Mouse (Mus musculus): ENCODE results near the gene Tcstv1.
"Not testable (repeated sequence)": the region's sequence is repeated elsewhere in the genome, so short reads cannot be mapped to it uniquely, and the experiment has no call there.

Tcstv1 gene

DNA sequence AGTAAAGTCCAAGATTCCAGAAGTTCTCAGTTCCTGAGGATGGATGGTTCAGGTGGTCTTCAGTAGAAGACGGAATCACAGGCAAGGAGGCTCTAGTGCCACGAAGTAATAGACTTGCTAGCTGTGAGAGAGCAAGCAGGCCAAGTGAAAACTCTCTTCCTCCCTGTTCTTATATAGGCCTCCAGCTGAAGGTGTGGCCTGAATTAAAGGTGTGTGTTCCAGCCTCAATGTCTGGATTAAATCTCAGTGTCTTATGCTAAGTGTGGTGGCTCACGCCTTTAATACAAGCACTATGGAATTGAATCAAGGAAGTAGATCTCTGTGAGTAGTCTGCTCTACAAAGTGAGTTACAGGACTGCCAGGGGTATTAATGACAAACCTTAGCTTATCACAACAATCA lies at the start of gene Tcstv1:
TSS of gene Tcstv1 (minus strand) at position 101 of the 400 bp plus-strand sequence.
- DNase-seq (ENCODE audit: low read depth, low spot score), result not testable (repeated sequence)

DNA sequence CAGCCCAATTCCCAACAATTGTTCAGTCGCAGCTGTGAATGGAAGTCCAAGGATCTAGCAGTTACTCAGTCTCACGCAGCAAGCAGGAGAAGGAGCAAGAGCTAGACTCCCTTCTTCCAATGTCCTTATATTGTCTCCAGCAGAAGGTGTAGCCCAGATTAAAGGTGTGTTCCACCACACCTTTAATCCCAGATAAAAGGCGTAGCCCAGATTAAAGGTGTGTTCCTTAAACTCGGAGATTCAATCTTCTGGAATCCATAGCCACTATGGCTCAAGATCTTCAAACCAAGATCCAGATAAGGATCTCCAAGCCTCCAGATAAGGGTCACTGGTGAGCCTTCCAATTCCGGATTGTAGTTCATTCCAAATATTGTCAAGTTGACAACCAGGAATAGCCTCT lies 34.6 kb upstream of the Tcstv1 start, which contains the start of gene Gm21761:
TSS of gene Gm21761 (minus strand) at position 101 of the 400 bp plus-strand sequence.
- DNase-seq (ENCODE audit: low read depth, low spot score), result not testable (repeated sequence)

DNA sequence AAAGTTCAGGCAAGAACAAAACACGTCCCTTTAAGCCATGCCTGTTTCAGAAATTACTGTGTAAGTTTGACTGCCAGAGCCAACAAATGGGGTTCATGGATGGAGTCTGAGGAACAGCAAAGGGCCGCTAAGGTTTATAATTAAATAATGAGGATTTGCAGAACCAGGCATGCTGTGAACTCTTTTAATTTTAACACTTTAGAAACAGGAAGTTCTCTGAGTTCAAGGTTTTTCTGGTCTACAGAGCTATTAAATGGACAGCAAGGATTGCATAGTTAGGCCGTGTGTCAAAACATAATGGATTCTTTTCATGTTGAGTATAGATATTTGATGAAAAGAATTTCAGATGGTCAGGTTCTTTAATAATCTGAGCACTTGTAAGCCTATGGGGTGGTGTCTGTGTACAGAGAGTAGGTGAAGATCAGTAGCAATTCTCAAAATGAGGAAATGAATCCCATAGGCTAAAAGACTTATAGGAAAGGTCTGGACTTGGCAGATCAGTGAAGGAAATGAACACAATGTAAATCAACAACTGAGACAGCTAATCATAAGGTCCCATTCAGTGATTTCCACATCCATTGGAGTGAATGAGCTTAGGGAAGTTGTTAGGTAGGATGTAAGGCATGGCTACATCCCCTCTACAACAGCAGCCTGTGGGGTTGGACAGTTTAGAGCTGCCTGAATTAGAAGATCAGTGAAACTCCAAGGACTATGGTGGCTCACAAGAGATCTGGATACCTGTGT lies 30.2 kb upstream of the Tcstv1 start:
- DNase-seq (ENCODE audit: low read depth, low spot score), result not testable (repeated sequence)

DNA sequence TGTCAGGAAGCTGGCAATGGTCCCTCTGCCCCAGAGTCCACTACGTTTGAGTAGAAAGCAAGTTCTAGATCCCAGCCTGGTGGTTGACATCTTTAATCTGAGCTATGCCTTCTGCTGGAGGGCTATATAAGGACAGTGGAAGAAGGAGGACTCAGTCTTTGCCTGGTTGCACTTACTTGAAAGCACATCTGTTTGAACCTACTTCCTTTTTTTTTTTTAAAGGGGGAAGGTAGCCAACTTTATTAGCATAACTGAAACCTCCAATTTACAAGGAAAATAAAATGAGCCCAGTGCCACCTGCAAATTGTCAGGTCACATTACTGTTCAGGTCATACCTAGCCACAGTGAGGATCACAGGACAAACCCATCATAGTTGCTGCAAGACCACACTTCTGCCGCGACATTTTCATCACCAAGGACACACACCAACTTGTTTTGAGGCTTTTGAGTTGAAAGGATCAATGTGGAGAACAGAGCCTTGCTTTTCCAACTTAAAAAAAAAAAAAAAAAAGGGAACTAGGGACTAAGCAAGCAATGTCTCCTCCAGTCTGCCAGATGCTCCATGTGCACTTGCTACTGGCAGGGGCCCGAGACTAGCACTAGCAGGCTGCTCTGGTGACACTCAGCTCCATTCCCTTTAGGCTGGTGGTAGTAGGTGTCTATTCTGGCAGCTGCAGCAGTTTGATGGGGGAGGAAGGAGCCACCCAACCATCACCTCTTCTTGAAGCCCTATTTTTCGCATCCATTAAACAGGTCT lies 22.6 kb upstream of the Tcstv1 start:
- DNase-seq (ENCODE audit: low read depth, low spot score), result not testable (repeated sequence)

DNA sequence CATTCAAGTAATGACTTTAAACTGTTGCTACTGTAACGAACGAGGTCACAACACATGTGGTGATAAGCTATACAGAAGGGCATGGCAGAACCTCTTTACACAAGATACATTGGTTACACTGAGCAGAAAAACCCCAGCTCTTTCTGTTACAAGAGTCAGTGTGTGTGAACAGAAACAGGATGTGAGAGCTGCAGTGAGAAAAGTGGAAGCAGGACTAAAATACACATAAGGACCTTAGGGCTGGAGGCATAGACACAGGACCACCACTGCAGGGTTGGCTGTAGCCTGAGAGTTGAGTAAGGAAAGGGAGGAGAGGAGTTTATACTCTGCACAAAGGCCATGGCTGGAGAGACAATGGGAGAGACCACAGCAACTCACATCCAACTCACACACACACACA lies 21.9 kb upstream of the Tcstv1 start:
- DNase-seq (ENCODE audit: low read depth, low spot score), result not testable (repeated sequence)

DNA sequence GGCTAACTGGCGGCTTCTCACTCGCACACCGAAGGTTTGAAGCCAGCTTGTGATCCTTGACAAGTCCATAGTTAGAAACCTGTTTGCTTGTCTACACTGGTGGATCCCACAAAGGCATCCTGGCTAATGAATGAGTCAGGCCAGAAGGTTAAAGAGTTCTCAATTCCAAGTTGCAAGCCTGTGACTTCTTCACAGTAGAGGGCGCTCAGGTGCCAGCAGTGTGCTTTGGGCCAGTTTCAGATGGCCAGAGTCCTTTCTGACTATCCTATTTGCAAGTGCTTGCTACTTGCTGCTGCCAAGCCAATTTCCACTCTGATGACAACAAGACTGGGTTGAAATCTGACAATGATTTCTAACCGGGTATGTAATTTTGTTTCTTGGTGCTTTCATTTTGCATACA lies 4.0 kb upstream of the Tcstv1 start:
- not testable (repeated sequence) for DNase-seq (ENCODE audit: low read depth, low spot score)

DNA sequence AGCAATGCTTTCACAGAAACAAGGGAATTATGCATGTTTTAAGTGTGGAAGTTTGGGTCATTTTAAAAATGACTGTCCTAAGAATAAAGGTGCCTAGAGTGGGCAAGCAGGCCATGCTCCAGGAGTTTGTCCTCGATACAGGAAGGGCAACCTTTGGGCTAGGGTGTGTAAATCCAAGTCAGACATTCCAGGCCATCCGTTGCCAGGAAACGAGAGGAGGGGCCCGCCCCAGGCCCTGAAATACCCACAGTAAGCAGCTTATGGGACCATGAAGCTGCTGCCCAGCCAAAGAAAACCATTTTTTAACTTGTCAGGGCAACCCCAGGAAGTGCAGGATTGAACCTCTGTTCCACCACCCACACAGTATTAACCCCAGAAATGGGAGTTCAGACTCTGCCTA lies 7.7 kb downstream of the Tcstv1 start:
- not testable (repeated sequence) for DNase-seq (ENCODE audit: low read depth, low spot score)

DNA sequence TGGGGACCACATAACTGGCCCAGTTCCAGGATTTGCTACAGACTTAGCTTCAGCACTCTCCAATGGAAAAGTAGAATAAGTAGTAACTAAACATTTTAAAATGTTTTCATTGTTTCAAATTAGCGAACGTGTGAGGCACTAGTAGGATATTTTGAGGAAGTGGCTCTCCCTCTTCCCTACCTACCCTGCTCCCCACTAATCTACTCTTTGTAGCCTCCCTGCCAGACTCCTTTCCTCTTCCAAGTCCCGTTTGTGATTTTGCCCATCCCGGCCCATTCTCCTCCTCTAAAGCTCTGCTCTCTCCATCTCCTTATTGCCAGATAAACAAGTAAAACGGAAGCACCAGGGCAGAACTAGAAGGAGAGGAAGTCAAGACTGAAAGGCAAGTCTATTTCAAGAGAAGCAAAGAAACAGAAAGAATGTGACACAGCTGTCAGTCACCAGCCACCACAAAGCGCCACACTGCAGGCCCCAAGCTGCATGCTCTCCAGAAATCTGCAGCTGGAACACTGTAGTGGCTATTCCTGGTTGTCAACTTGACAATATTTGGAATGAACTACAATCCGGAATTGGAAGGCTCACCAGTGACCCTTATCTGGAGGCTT lies 30.1 kb downstream of the Tcstv1 start:
- DNase-seq (ENCODE audit: low read depth, low spot score), result not testable (repeated sequence)

DNA sequence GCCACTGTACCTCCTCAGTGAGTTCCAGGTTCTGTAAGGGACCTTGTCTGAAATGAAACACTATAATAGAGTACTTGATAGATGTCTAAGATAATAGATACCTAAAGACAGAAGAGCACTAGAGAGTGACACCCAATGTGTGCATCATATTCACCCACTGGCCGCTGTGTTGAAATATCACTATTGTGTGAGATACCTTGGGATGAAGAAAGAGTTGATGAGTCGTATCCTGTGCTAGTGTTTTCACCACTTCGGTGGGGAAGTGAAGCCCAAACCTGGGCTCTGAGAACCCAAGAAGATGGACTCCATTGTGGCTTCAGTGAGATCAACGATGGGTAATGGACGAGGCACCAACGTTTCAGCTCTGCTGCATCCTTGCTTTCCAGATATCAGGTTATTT lies 32.2 kb downstream of the Tcstv1 start:
- DNase-seq (ENCODE audit: low read depth, low spot score), result not testable (repeated sequence)
